Mouse (Mus musculus) midbrain, embryonic 14.5 days (tissue): ENCODE measurements around the gene Cyb5rl. TPM values are rescaled to one million over a fixed set of nuclear protein-coding genes. Genes with fewer than 3 reads are reported as not detected.
A peak's percentile ranks its signal among the peaks of the same experiment; 100 is the strongest.

Experiments used
- ATAC-seq: fragments of 200-750 bp; cut with Nextera tagmentation; 2 replicates; pipeline ENCODE4 v1.8.0; 2017; ENCODE audit warnings: moderate number of reproducible peaks, moderate library complexity; ENCODE audit not compliant: low FRiP score, low TSS enrichment
- DNase-seq: peaks from one replicate; pipeline ENCODE4 v3.0.0-alpha.2; 2015
- H3K27ac ChIP-seq: fragments of 300-500 bp; sonication (generic); replicated peaks from 2 replicates; pipeline ENCODE4 v1.5.1; 2014; ENCODE audit warnings: mild to moderate bottlenecking, low read depth, low read length, moderate library complexity
- H3K27me3 ChIP-seq: fragments of 300-500 bp; sonication (generic); 2 replicates; pipeline ENCODE4 v1.6.1; 2014; ENCODE audit warnings: low read length, control low read depth, mixed read lengths; ENCODE audit not compliant: control insufficient read depth, insufficient read depth
- H3K36me3 ChIP-seq: fragments of 300-500 bp; sonication (generic); 2 replicates; pipeline ENCODE4 v1.6.1; 2014; ENCODE audit warnings: low read length, control low read depth; ENCODE audit not compliant: control insufficient read depth, insufficient read depth
- H3K4me1 ChIP-seq: fragments of 300-500 bp; sonication (generic); 2 replicates; pipeline ENCODE4 v1.6.1; 2014; ENCODE audit warnings: mild to moderate bottlenecking, antibody characterized with exemption, low read length, control low read depth; ENCODE audit not compliant: control insufficient read depth, insufficient read depth
- H3K4me2 ChIP-seq: fragments of 300-500 bp; sonication (generic); 2 replicates; pipeline ENCODE4 v1.6.1; 2014; ENCODE audit warnings: mild to moderate bottlenecking, low read length, moderate library complexity
- H3K4me3 ChIP-seq: fragments of 300-500 bp; sonication (generic); replicated peaks from 2 replicates; pipeline ENCODE4 v1.5.1; 2014; ENCODE audit warnings: low read depth, low read length
- H3K9ac ChIP-seq: fragments of 300-500 bp; sonication (generic); replicated peaks from 2 replicates; pipeline ENCODE4 v1.6.1; 2014; ENCODE audit warnings: mild to moderate bottlenecking, low read length, moderate library complexity
- H3K9me3 ChIP-seq: fragments of 300-500 bp; sonication (generic); 2 replicates; pipeline ENCODE4 v1.6.1; 2016; ENCODE audit warnings: low read length, control low read depth, mixed read lengths; ENCODE audit not compliant: control insufficient read depth
- WGBS: fragments of 180-500 bp; shearing (Covaris S2); extraction: QIAGEN DNeasy Blood & Tissue Kit; methylation state at CpG from one replicate; pipeline ENCODE4 v1.1.7; 2014; 5-methylcytosine and 5-hydroxymethylcytosine counted together
- polyA plus RNA-seq: library from polyadenylated mRNA; unstranded; fragments of >200 nt; fragmentation: Nextera tagmentation; extraction: Ambion mirVana; gene quantifications from 2 replicates; pipeline ENCODE4 v1.2.1, GENCODE M21; 2014

Gene Cyb5rl
- polyA plus RNA-seq, 1 experiment from 2014 or later: 5.2 TPM

DNA sequence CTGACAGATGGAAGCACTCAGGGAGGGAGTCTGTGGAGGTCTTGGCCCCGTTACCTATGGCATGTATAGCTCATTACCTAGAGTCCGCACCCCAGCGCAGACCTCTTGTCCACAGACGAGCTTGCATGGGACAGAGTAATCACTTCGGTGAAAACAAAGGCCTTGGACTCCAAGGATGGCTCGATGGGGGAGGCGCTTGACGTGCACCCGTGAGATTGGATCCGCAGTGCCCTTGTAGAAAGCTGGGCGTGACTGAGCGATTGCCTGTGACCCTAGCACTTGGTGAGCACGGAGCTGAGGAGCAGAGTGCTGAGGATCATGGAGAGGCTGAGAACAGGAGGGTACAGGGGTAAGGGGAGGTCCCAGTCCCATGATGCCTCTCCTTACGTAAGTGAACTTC lies 24.9 kb downstream of the Cyb5rl start:
- no peak overlapping the region for H3K27ac ChIP-seq
- DNase-seq: no peak
- WGBS: 81% methylated on average over 14 of the region's 14 CpGs
- no peak overlapping the region for H3K9ac ChIP-seq
- H3K36me3 ChIP-seq: no peaks in the 10 kb centered on the region
- no peaks in the 10 kb centered on the region for H3K9me3 ChIP-seq
- no peaks in the 10 kb centered on the region for H3K27me3 ChIP-seq
- no peak overlapping the region for H3K4me3 ChIP-seq
- no peak for ATAC-seq
- 0 out of 2 replicates have a peak, but pooled peaks cover 5% of the 10 kb centered on the region for H3K4me1 ChIP-seq
- no peak overlapping the region for H3K4me2 ChIP-seq

DNA sequence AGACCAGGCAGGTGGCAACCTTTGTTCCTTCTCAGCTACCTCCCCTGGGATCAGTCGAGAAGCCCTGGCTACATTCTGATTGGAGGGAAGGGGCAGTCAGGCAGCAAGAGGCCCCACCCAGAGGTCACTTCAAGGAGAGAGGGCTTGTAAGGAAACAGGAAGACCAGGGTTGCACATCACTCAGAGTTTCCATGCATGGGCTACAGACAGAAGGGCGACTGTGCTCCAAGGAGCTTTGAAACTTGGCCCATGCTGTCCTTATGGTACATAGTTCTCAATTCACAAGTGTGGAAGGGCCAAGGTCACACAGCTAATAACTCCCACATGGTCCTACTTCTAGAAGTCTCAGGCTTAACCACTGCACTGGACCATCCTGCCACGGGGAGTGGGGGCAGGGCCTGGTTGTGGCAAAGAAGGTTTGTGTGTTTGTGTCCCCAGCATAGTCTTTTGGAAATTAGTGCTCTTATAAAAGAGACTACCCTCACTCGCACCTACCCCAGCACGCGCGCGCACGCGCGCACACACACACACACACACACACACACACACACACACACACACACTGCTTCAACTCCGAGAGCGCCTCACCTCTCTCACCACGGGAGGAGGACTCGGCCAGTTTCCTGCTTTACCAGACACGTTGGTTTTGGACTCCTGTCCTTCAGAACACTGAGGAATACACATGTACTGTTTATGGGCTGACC lies 27.8 kb downstream of the Cyb5rl start:
- Histone ChIP-seq H3K36me3 (no peaks in the 10 kb centered on the region), H3K4me2 (no peak overlapping the region), H3K27ac (no peak overlapping the region), H3K9ac (no peak overlapping the region), H3K4me1 (peaks cover 16% of the 10 kb centered on the region; the same call in 1 of the 2 replicates), H3K9me3 (no peaks in the 10 kb centered on the region), H3K4me3 (no peak overlapping the region), H3K27me3 (no peaks in the 10 kb centered on the region)
- WGBS: 84% methylated on average over 16 of the region's 16 CpGs
- DNase-seq: no peak
- ATAC-seq: no peak

DNA sequence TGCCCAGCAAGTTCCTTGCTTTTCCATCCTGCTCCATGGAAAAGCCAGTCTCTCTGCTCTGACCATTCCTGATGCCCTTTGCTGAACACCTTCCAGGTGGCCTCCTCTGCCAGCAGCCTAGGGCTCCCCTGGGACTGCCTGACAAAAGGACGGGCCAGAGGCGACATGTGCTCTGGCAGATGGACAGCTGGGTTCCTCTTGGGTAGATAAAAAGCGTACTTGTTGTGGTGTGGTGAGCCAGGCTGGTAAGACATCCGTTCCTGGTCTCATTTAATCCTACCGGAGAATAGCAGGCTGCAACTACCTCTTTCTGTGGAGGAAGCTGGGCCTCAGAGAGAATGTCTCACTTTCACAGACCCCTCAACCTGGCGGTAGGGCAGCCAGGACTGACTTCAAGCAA lies 29.3 kb downstream of the Cyb5rl start:
- no peaks in the 10 kb centered on the region for H3K36me3 ChIP-seq
- no peak for ATAC-seq
- H3K4me2 ChIP-seq: no peak overlapping the region
- H3K4me3 ChIP-seq: no peak overlapping the region
- no peak overlapping the region for H3K9ac ChIP-seq
- peak; percentile 45 for DNase-seq
- peak overlapping the region; percentile 49; the same call in 1 of the 2 replicates for H3K27ac ChIP-seq
- H3K27me3 ChIP-seq: no peaks in the 10 kb centered on the region
- no peaks in the 10 kb centered on the region for H3K9me3 ChIP-seq
- H3K4me1 ChIP-seq: peaks cover 16% of the 10 kb centered on the region; the same call in 1 of the 2 replicates
- 17% methylated on average over 6 of the region's 6 CpGs for WGBS

DNA sequence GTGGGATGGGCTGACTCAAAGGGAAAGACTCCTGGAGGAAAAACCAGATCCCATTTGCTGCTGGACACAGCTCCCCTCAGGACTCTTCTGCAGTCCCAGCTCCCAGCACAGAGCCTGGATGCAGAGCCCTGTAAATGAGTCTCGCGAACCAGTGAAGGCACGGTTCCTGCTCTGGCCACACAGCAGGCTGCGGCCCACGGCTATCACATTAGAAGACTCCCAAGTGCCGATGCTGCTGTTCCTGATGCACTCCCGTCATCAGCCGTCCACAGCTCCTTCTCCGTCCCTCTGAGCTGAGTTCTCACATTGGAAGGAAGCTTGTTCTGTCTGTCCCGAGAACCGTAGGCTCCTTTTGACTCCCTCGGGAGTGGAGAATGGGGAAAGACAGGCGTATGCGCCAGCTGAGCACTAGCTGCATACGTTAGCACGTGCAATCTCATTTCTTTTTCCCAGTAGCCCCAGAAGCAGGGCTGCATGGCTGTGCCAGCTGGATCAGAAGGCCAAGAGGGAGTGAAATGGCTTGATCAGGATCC lies 30.1 kb downstream of the Cyb5rl start, which contains the start of gene Cdcp2:
Gene Cdcp2, plus strand, starts transcription at position 51 of the 533 bp plus-strand sequence.
- 23% methylated on average over 16 of the region's 16 CpGs for WGBS
- H3K4me3 ChIP-seq: no peak within 1 kb of the TSS
- peaks cover 16% of the 10 kb centered on the region; the same call in 1 of the 2 replicates for H3K4me1 ChIP-seq
- peak; percentile 57 for DNase-seq
- H3K27me3 ChIP-seq: no peaks in the 10 kb centered on the region
- no peak for ATAC-seq
- H3K36me3 ChIP-seq: no peaks in the 10 kb centered on the region
- no peak within 1 kb of the TSS for H3K4me2 ChIP-seq
- no peak within 1 kb of the TSS for H3K9ac ChIP-seq
- H3K9me3 ChIP-seq: no peaks in the 10 kb centered on the region
- peak within 1 kb of the TSS; percentile 49; the same call in 1 of the 2 replicates for H3K27ac ChIP-seq

- 70% methylated on average over 15 of the region's 15 CpGs for WGBS
- no peak overlapping the region for H3K4me2 ChIP-seq
- H3K27ac ChIP-seq: no peak overlapping the region
- no peak for DNase-seq
- no peak overlapping the region for H3K4me3 ChIP-seq
- H3K4me1 ChIP-seq: peaks cover 16% of the 10 kb centered on the region; the same call in 1 of the 2 replicates
- no peaks in the 10 kb centered on the region for H3K9me3 ChIP-seq
- no peak overlapping the region for H3K9ac ChIP-seq
- no peaks in the 10 kb centered on the region for H3K27me3 ChIP-seq
- no peaks in the 10 kb centered on the region for H3K36me3 ChIP-seq
- no peak for ATAC-seq
Observed at GRCm38 (mm10) chr4:107097871-107098270, 31.1 kb downstream of the Cyb5rl start.

DNA sequence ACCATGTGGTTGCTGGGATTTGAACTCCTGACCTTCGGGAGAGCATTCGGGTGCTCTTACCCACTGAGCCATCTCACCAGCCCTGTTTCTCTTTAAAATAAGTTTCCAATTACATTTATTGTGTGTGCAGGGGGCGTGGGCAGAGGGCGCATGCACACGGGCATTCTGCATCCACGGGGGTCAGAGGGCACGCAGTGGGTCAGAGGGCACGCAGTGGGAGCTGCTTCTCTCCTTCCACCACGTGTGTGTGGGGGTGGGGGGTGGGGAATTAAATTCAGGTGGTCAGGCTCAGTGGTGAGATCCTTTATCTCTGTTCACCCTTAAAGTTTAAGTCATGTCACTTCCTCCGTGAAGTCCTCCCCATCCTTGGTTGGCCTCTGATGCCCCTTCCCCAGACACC lies 31.6 kb downstream of the Cyb5rl start:
- H3K36me3 ChIP-seq: no peaks in the 10 kb centered on the region
- no peaks in the 10 kb centered on the region for H3K27me3 ChIP-seq
- H3K4me1 ChIP-seq: peaks cover 16% of the 10 kb centered on the region; the same call in 1 of the 2 replicates
- no peak overlapping the region for H3K4me3 ChIP-seq
- H3K27ac ChIP-seq: no peak overlapping the region
- H3K4me2 ChIP-seq: no peak overlapping the region
- no peak overlapping the region for H3K9ac ChIP-seq
- 73% methylated on average over 10 of the region's 10 CpGs for WGBS
- ATAC-seq (no peak), DNase-seq (no peak)
- no peaks in the 10 kb centered on the region for H3K9me3 ChIP-seq

DNA sequence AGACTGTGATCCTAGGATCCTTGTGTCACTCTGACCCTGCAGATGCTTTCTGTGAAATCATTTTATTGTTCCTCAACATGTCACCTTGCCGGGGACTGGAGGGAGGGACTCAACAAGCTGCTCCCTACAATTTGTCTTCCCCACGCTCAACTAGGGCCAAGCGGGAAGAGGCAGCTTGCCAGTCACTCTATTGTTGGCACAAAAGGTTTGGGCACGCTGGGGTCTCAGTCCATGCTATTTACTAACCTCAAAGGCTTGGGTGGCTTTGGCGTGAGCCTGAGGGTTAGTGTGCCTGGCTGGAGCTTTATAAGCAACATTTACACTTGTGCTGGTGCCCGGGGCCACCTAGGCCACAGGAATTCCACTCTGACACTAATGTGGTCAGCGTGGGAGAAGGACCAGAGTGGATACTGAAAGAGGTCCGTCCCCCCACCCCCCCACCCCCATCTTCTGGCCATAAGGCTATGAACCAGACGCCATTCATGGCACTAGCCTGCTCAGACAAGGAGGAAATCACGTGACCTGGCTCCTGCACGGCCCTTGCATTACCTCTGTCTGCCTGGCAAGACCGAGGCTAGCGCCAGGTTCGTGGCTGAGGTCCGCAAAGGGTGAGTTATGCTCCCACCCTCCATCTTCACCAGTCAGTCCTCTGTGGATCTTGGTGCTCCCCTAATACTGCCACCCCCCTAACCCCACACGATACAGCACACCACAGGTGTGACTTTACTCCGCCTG lies 32.2 kb downstream of the Cyb5rl start:
- DNase-seq (no peak), ATAC-seq (no peak)
- H3K36me3 ChIP-seq: no peaks in the 10 kb centered on the region
- H3K27ac ChIP-seq: no peak overlapping the region
- no peaks in the 10 kb centered on the region for H3K27me3 ChIP-seq
- no peak overlapping the region for H3K9ac ChIP-seq
- no peak overlapping the region for H3K4me3 ChIP-seq
- no peak overlapping the region for H3K4me2 ChIP-seq
- WGBS: 79% methylated on average over 17 of the region's 17 CpGs
- H3K9me3 ChIP-seq: no peaks in the 10 kb centered on the region
- peaks cover 16% of the 10 kb centered on the region; the same call in 1 of the 2 replicates for H3K4me1 ChIP-seq

GRCm38 (mm10) chr4:107102220-107102619 lies 35.4 kb downstream of the Cyb5rl start:
- peaks cover 7% of the 10 kb centered on the region; the same call in 1 of the 2 replicates for H3K4me1 ChIP-seq
- ATAC-seq (no peak), DNase-seq (no peak)
- H3K9me3 ChIP-seq: no peaks in the 10 kb centered on the region
- H3K36me3 ChIP-seq: no peaks in the 10 kb centered on the region
- no peak overlapping the region for H3K4me3 ChIP-seq
- 83% methylated on average over 8 of the region's 8 CpGs for WGBS
- H3K27me3 ChIP-seq: no peaks in the 10 kb centered on the region
- H3K27ac ChIP-seq: no peak overlapping the region
- no peak overlapping the region for H3K4me2 ChIP-seq
- no peak overlapping the region for H3K9ac ChIP-seq
